Mouse (Mus musculus): Measurements from ENCODE around the gene Cysltr2.
A peak's percentile ranks its signal among the peaks of the same experiment; 100 is the strongest.

Gene Cysltr2

GRCm38 (mm10) chr14:72986044-72986443 is 62.9 kb downstream of the Cysltr2 start:
- DNase-seq (ENCODE audit: inconsistent age in 2 of 2, low spot score in 1 of 2): no peak

- no peak for DNase-seq (ENCODE audit: inconsistent age in 2 of 2, low spot score in 1 of 2)
Observed at GRCm38 (mm10) chr14:72985113-72985512, 63.8 kb downstream of the Cysltr2 start.

GRCm38 (mm10) chr14:72983456-72983855 is 65.5 kb downstream of the Cysltr2 start:
- DNase-seq (ENCODE audit: inconsistent age in 2 of 2, low spot score in 1 of 2): peak; percentile 90 to 96

- DNase-seq (ENCODE audit: inconsistent age in 2 of 2, low spot score in 1 of 2): peak; percentile 69 to 87
Observed at GRCm38 (mm10) chr14:72982981-72983436, 65.9 kb downstream of the Cysltr2 start.

GRCm38 (mm10) chr14:72980761-72981160 is 68.2 kb downstream of the Cysltr2 start:
- no peak for DNase-seq (ENCODE audit: inconsistent age in 2 of 2, low spot score in 1 of 2)

GRCm38 (mm10) chr14:72980106-72980505 is 68.8 kb downstream of the Cysltr2 start:
- peak in 1 of 2 experiments; percentile 17 for DNase-seq (ENCODE audit: inconsistent age in 2 of 2, low spot score in 1 of 2)

- peak in 1 of 2 experiments; percentile 20 for DNase-seq (ENCODE audit: inconsistent age in 2 of 2, low spot score in 1 of 2)
Observed at GRCm38 (mm10) chr14:72976111-72976510, 72.8 kb downstream of the Cysltr2 start.

Data from adrenal gland, adult (tissue).